Mouse (Mus musculus) embryonic fibroblast, embryonic 13.5 days (primary cell): ENCODE data around the gene Rxra.

Source experiments
- CTCF ChIP-seq: IDR thresholded peaks from 2 replicates; pipeline ENCODE4 v1.5.1; 2011; ENCODE audit warnings: mild to moderate bottlenecking, control low read depth, low read length, moderate library complexity, borderline replicate concordance; ENCODE audit not compliant: insufficient read depth
- POLR2A ChIP-seq: IDR thresholded peaks from 2 replicates; pipeline ENCODE4 v1.6.1; 2011; ENCODE audit warnings: low read depth, mild to moderate bottlenecking, control low read depth, low read length, moderate library complexity

- TF ChIP-seq CTCF (no peak), POLR2A (0 out of 2 replicates have a peak, but pooled peaks have one; percentile 20)
Measured at GRCm38 (mm10) chr2:27679621-27680025, 3.4 kb downstream of the Rxra start.
